Mouse (Mus musculus): ENCODE measurements around the gene Tmem63a.
"Not testable (repeated sequence)": the region's sequence is repeated elsewhere in the genome, so short reads cannot be mapped to it uniquely, and the experiment has no call there.

The Tmem63a gene

DNA sequence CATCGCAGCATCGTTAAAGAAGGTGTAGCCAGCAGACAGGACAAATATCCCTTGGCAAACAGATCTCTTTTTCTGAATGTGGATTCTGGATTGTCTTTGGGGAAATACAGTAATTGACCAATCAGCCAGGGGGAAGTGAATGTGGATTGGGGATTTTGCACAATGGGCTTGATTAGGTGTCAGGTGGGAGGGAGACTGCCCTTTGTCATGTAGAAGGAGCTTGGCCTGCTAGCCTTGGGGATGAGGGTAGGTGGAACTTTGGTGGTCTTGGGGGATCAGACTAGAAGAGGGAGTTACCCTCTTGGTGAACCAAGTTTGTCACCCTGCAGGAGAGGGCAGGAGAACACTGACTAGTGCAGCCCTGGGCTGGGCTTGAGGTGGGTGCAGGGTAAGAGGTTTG, 17.4 kb upstream of the Tmem63a start:
- in situ Hi-C loops (cut with MseI, MboI): no loop called here

DNA sequence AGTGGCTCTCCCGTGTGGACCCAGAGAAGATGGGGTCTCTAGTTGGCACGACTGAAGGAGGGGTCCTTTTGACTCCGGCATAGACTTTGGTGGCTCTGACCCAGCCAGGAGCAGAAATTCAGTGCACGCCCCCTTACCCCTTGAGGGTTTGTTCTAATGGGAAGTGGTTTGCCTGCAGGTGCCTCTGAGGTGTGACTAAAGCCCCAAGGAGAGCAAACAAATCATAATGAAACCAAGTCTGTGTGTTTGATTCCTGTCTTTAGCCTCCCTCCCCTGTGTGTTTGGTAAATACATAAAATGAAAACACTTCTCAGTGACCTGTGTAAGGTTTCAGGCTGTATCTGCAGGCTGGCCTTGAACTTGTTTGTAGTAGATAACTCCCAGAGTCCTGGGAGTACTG, 15.9 kb upstream of the Tmem63a start:
- in situ Hi-C loops (cut with MseI, MboI): no loop called here

DNA sequence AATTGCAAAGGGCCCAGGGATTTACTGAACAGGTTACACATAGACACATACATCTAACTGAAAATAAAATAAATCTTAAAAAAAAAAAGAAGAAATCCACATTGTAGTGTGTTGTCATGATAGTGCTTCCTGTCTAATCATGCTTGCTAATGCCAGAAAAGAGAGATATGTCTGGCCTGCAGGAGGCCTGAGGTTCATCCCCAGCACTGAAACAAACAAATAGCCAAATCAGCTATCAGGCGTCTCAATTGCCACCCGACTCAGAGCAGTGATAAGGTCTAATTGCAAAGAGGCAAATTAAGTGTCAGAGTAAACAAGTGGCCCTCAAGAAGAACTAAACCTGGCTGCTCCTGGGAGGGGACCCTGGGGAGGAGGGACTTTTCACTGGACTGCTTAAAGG, 12.5 kb upstream of the Tmem63a start:
- in situ Hi-C loops (cut with MseI, MboI): no loop called here

DNA sequence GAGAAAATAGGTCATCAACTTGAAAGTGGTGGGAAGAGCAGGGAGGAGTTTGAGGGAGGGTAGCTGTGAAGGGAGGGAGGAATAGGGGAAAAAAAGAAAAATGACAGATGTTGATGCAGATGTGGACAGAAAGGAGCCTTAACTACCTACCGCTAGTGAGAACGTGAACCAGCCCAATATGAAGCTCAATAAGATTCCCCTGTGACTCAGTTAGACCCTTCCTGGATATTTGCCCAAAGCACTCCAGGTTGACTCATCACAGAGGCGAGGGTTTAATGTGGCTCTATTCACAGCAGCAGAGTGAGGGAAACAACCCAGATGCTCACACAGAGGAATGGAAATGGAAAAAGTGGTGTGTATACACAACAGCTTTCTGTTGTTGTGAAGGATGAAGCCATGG, 11.0 kb upstream of the Tmem63a start:
- in situ Hi-C loops (cut with MseI, MboI): no loop called here

DNA sequence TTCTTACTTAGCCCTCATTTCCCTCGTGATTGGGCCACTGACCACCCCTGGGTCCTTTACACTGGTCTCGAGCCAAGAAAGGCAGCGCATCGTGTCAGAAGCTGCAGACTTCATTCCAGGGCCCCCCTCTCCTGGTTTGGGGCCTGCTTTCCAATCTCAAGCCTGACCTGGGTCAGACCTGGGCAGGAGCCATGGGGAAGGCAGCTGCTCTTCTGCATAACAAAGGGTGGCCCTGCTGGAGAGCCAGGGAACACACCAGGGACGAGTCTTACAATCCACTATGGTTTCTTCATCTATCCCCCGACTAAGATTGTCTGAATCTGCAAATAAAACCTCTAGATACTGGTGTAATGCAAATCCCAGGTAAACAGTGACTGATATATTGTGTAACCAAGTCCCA, 8.5 kb upstream of the Tmem63a start:
- in situ Hi-C loops (cut with MseI, MboI): no loop called here

DNA sequence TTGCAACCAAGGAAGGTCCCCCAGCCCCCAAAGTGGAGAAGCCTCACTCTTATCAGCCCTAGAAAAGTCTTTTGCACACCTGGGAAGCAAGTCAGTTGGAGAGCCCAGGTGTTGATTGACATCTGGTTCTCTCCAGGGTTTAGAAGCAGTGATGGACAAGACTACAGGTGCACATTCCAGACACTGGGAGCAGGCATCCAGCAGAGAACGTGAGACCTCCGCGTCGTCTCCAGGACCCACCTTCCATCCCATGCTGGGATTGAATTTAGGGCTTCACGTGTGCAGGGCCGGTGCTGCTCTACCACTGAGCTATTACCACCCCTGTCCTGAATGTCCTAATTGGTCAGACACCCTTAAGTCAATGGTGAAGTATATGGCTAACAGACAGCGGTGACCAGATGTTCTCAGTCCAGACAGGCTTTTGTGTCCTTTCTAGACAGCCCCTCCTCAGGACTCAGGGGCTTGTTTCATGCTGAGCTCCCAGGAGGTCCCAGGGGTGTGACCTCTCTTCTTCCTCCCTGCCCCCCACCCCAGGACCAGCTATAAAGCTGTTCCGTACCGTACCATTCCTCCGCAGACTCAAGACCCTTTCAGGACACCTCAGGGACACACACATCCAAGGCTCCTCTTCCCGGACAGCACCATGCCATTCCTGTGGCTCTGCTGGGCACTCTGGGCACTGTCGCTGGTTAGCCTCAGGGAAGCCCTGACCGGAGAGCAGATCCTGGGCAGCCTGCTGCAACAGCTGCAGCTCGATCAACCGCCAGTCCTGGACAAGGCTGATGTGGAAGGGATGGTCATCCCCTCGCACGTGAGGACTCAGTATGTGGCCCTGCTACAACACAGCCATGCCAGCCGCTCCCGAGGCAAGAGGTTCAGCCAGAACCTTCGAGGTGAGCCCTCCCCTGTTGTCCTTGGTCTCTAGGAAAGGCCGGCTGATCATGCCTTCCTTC, 7.4 kb upstream of the Tmem63a start, which contains the start of gene Lefty1:
TSS of gene Lefty1 (plus strand) at position 556 of the 953 bp plus-strand sequence.
- in situ Hi-C loops (cut with MseI, MboI): no loop called here

DNA sequence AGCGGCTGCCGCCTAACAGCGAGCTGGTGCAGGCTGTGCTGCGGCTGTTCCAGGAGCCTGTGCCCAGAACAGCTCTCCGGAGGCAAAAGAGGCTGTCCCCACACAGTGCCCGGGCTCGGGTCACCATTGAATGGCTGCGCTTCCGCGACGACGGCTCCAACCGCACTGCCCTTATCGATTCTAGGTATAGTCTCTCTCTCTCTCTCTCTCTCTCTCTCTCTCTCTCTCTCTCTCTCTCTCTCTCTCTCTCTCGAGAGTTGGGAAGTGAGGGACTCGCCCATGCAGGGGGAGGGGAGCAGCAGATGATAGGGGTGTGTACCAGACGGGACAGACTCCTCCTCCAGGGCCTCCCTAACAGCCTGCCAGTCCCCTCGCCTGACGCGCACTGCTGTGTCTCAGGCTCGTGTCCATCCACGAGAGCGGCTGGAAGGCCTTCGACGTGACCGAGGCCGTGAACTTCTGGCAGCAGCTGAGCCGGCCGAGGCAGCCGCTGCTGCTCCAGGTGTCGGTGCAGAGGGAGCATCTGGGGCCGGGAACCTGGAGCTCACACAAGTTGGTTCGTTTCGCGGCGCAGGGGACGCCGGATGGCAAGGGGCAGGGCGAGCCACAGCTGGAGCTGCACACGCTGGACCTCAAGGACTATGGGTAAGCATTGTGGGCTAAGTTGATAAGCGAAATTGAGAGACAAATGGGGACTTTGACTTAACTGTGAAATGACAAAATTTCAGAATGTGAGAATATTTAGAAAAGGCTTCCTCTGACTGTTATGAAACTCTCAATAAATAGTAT, 5.3 kb upstream of the Tmem63a start:
- in situ Hi-C loops (cut with MseI, MboI): not testable (repeated sequence)

DNA sequence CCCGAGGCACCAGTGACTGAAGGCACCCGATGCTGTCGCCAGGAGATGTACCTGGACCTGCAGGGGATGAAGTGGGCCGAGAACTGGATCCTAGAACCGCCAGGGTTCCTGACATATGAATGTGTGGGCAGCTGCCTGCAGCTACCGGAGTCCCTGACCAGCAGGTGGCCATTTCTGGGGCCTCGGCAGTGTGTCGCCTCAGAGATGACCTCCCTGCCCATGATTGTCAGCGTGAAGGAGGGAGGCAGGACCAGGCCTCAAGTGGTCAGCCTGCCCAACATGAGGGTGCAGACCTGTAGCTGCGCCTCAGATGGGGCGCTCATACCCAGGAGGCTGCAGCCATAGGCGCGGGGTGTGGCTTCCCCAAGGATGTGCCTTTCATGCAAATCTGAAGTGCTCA, 4.5 kb upstream of the Tmem63a start:
- in situ Hi-C loops (cut with MseI, MboI): not testable (repeated sequence)

DNA sequence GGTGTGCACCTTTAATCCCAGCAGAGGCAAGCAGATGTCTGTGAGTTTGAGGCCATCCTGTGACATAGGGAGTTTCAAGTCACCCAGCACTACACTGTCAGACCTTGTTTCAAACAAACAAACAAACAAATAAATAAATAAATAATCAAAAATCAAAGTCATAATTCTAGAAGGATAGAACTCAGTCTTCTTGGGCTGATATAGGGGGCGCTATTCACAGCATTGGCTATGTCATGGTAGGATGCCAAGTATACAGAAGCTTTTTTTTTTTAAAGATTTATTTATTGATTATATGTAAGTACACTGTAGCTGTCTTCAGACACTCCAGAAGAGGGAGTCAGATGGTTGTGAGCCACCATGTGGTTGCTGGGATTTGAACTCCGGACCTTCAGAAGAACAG, 3.4 kb upstream of the Tmem63a start:
- in situ Hi-C loops (cut with MseI, MboI): not testable (repeated sequence)

DNA sequence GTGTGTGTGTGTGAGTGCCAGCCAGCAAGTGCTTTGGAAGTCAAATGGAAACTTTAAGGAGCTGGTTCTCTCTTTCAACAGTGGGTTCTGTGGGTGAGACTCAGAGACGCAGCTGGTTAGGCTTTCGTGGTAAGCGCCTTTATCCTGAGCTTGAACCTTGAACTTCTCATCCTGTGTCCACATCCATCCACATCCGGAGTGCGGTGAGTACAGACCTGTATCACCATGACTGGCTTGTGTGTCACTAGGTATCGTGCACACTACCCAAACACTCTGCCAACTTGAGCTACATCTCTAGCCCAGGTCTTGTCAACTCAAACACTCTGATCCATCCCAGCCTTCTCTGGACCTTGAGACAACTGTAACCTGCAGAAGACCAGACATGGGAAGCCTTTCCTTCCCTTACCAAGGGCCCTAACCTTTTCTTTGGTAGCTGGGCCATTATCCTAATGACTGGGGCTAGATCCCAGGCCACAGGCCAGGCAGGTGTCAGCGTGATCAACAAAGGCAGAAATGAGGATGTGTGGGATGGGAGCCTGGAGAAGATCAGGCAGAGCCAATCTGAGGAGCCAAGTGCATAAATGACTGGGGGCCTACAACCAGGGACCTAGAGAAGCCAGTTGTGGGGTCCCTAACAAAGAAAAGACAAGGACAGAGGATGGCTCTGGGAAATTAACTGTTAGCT, 1.2 kb upstream of the Tmem63a start:
- in situ Hi-C loops (cut with MseI, MboI): no loop called here

DNA sequence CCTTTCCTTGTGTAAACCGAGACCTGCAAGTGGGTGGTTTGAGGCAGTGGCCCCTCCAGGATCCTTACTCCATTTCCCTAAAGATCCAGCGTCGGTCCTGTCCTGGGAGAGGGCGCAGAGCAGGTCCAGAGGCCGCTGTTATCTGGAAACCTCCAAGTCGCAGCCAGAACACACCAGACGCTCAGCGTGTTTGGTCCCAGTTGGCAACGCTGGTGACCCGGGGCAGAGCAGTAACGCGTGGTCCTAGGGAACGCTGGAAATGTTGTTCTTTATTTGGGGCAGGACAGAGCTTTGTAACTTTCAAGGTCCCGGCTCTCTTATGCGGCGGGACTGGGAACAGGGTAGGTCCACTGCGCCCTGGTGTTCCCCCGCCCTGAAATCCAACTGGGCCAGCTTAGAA, 418 bp upstream of the Tmem63a start:
- in situ Hi-C loops (cut with MseI, MboI): no loop called here

DNA sequence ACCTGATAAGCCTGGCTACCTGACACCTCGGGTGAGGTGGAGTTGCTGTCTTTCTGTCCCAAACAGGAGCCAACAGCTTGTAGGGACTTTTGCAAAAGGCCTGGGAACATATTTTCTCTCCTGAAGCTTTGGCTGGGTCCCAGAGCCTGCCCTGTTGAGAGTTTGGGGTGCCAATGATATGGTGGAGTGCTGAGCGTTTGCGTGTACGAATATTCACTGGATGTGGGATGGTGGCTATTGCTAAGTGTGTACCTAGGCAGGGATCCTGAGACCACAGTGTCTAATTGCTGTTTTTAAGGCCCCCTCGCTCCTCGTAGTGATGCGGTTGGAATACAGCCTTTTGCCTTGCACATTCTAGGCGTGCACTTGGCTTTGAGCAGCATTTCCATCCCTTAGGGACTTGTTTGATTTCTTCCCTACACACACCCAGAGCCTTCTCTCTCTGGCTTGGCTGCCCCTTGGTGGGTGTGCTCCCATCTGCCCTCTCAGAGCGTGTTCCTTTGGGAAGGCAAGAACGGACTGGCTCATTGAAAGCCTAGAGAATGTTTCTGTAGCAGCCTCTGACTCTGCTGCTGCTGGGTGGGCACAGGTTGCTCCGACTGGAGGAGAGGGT, 994 bp downstream of the Tmem63a start:
- in situ Hi-C loops (cut with MseI, MboI): no loop called here

DNA sequence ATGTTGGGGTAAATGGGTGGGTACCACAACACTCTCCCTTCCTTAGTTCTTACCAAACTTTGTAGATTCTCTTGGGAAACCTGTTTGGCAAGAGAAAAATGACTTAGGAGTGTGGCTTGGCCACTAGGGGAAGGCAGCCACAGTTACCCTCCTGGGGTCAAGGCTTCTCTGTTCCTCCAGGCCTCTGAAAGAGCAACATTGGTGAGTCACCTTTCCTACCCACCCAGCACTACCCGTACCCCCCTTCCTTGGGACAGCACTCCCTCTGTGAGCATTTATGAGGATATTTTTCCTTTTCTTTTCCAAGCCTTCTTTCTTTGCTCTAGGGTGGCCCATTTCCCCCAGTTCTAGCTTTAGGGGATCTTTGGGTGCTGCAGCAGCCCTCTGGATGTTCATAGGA, 1.8 kb downstream of the Tmem63a start:
- in situ Hi-C loops (cut with MseI, MboI): no loop called here

DNA sequence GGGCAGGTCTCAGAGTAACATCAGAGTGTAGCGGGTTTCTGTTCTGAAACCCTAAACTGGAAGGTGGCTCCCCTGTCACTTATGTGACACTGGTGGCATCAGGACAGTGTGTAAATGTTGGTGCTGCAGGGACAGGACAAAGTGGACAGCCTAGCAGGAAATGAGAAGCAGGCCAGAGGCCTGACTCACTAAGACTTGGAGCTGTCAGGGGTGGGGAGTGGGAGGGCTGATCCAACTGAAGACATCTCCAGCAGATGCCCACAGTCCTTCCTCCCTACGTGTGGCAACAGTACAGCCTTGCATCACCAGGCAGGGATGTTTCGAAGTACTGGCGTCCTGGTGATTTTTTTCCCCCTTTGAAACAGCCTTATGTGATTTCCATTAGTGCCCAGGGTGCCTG, 2.4 kb downstream of the Tmem63a start:
- in situ Hi-C loops (cut with MseI, MboI): no loop called here

DNA sequence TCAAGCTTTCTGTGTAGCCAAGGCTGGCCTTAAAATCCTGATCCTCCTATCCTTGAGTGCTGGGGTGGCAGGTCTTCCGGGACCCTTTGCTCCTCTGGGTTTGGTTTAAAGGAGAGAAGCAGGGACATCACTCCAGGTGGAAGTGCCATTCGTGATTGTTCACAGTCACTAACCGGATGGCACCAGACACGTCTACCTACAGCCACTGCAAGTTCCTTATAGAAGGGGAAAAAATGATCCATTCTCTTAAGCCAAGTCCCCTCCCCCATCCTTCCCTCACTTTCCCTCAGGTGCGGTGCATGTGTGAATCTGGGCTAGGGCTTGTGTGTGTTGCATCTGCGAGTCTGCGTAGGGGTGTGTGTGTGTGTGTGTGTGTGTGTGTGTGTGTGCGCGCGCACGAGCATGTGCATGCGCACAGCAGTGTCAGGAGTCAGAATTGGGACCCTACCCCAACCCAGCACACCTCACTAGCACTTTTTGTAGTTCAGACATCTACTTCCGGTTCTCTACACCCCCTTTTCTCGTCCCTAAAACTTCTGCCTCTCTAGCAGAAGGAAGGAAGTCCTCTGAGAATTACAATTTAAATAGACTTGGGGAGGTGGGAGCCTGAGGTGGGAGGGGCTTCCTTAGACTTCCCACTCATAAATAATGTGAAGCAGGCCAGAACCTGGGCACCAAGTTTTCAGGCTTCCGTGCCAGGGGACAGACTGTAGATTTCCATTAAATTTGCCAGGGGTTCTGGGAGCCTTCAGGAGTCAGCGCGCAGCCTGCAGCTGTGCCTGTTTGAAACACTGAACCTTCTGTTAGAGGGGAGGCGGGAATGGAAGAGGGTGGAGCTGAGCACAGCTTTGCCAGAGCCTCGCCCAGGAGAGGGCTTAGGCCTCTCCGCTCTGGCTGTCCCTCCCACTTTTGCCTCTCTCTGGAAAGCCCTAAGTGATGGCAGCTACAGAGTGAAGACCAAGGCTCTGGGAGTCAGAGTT, 3.1 kb downstream of the Tmem63a start:
- in situ Hi-C loops (cut with MseI, MboI): no loop called here

DNA sequence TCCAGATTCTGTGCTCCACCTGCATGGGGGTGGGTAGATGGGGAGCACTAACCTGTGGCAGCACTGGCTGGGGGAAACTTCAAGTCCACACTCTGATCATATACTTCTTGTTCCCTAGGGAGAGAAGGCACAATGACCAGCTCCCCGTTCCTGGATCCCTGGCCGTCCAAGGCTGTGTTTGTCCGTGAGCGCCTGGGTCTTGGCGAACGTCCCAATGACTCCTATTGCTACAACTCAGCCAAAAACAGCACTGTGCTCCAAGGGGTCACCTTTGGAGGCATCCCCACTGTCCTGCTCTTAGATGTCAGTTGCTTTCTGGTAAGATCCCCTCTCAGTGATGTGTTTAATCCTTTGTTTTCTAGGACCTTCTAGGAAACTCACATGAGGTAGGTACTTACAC, 4.3 kb downstream of the Tmem63a start:
- in situ Hi-C loops (cut with MseI, MboI): no loop called here

DNA sequence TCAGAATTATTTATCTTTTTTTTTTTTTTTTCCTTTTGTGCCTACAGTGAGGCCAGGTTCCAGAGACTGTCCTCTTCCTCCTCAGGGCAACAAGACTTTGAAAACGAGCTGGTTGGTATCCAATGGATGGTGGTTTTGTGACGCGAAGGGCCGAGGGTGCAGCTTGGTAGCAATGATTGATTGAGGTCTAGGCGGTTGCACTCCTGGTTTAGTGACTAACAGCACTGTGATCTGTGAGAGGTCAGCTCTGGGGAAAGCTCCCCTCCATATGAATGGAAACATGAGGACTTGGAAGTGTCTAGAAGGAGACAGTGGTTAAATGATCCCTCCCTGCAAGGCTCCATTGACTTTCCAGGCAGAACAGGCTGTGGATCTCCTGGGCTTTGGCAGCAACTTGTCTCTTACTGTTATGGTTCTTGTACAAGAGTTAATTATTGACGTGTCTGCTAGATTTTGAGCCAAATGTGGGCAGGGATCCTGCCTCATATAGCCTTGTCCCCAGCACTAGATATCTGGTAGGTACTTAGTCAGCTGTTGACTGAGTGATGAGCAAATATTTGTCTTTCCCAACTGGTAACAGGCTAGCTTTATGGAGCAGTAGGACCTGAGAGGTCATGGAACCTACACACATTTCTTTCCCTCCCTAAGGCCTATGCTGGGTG, 10.1 kb downstream of the Tmem63a start:
- in situ Hi-C loops (cut with MseI, MboI): no loop called here

DNA sequence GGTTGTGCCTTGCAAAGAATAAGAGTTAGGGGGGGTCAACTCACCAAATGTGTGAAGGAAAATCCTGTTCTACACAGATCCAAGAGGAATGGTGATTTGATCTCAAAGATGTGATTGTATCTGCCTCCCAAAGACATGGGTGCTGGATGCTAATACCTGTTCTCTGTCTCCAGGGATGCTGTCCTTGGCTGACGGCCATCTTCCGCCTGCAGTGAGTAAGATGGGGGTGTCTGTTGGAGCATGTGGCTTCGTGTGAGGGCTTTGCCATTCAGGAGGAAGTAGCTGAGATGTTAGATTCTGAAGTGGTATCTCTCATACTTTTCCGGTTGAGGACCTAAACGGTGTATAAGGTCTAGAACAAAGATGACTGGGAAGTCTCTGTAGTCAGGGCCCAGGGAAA, 10.7 kb downstream of the Tmem63a start:
- in situ Hi-C loops (cut with MseI, MboI): no loop called here

DNA sequence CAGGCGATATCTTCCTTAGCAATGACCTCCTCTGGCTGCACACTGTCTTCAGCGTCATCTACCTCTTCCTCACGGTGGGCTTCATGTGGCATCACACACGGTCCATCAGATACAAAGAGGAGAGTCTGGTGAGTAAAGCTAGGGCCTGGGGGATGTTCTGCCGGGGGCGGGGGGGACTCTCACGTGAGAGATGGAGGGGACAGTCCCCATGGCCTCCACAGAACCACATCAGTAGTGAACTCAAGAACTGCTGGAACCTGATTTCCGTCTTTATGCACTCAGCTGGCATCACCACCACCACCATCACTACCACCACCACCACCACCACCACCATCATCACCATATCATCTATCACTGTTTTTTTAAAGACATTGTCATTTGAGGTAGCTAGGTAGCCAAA, 14.3 kb downstream of the Tmem63a start:
- in situ Hi-C loops (cut with MseI, MboI): no loop called here

DNA sequence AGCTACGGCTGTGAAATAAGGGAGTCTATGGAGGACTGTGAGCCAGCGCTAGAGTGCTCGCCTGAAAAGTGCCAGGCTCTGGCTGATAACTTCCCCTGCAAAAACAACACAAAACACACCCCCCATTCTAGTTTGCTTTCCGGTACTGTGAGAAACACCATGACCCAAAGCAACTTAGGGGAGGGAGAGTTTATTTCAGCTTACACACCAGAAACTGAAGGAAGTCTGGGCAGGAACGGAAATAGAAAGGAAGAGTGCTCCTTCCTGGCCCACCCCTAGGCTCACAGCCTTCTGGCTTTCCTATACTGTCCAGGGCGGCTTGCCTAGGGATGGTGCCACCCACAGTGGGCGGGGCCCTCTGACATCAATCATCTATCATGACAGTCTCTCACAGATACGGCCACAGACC, 14.8 kb downstream of the Tmem63a start:
- in situ Hi-C loops (cut with MseI, MboI): no loop called here
